Mouse (Mus musculus) left cerebral cortex, adult 11 months (tissue): Measurements from ENCODE around the gene Lamp3.
"Not testable (repeated sequence)": the region's sequence is repeated elsewhere in the genome, so short reads cannot be mapped to it uniquely, and the experiment has no call there.

Source experiments
- DNase-seq: peaks from one replicate; pipeline ENCODE4 v3.0.0; 2022; ENCODE audit warnings: low spot score

Gene Lamp3

GRCm38 (mm10) chr16:19706216-19706615 lies at the start of gene Lamp3:
Gene Lamp3 (minus strand): TSS chr16:19706375.
- no peak for DNase-seq

GRCm38 (mm10) chr16:19732896-19733295 lies 26.7 kb upstream of the Lamp3 start:
- no peak for DNase-seq

GRCm38 (mm10) chr16:19724139-19724538 lies 18.0 kb upstream of the Lamp3 start:
- DNase-seq = not testable (repeated sequence)

GRCm38 (mm10) chr16:19720959-19721358 lies 14.8 kb upstream of the Lamp3 start:
- no peak for DNase-seq

- DNase-seq = no peak
These were observed 1.2 kb upstream of the Lamp3 start for GRCm38 (mm10) chr16:19707381-19707780.

GRCm38 (mm10) chr16:19699207-19699606 lies 7.0 kb downstream of the Lamp3 start:
- no peak for DNase-seq

GRCm38 (mm10) chr16:19670768-19671357 lies 35.3 kb downstream of the Lamp3 start:
- DNase-seq = no peak

- DNase-seq = no peak
These were observed 39.9 kb downstream of the Lamp3 start for GRCm38 (mm10) chr16:19666312-19666711.

GRCm38 (mm10) chr16:19629816-19630215 lies 76.4 kb downstream of the Lamp3 start, which contains the start of gene Olfr171:
Gene Olfr171 (minus strand): TSS chr16:19629916.
- DNase-seq = no peak

GRCm38 (mm10) chr16:19611782-19612181 lies 94.4 kb downstream of the Lamp3 start, which contains the start of gene Olfr170:
Gene Olfr170 (minus strand): TSS chr16:19611882.
- DNase-seq = not testable (repeated sequence)
